Mouse (Mus musculus) CD4-positive, CD25-positive, alpha-beta regulatory T cell, adult 4 months (primary cell): Measurements from ENCODE around the gene Zfp462. TPM values are rescaled to one million over a fixed set of nuclear protein-coding genes. Genes with fewer than 3 reads are reported as not detected.
"Not testable (repeated sequence)": the region's sequence is repeated elsewhere in the genome, so short reads cannot be mapped to it uniquely, and the experiment has no call there.

Source experiments
- ATAC-seq: one replicate; pipeline ENCODE4 v1.8.0; 2017
- polyA plus RNA-seq, 2 experiments: library from polyadenylated mRNA; unstranded; fragments of 100-300 nt; shearing (Covaris generic); gene quantifications; one replicate each; pipeline ENCODE4 v1.2.1; 2017

The Zfp462 gene
- polyA plus RNA-seq, 2 experiments from 2014 or later, result not detected

- no peak for ATAC-seq
These were observed 6.0 kb downstream of the Zfp462 start for GRCm38 (mm10) chr4:54950866-54951265.

- ATAC-seq, result no peak
These were observed 9.0 kb downstream of the Zfp462 start for GRCm38 (mm10) chr4:54953657-54954395.

GRCm38 (mm10) chr4:54954455-54954854 lies 9.6 kb downstream of the Zfp462 start:
- no peak for ATAC-seq

GRCm38 (mm10) chr4:54960776-54961175 lies 15.9 kb downstream of the Zfp462 start:
- no peak for ATAC-seq

GRCm38 (mm10) chr4:54962141-54962540 lies 17.3 kb downstream of the Zfp462 start:
- ATAC-seq, result no peak

GRCm38 (mm10) chr4:54963551-54963950 lies 18.7 kb downstream of the Zfp462 start:
- no peak for ATAC-seq

- ATAC-seq, result no peak
These were observed 20.4 kb downstream of the Zfp462 start for GRCm38 (mm10) chr4:54965169-54965695.

- ATAC-seq, result no peak
These were observed 21.4 kb downstream of the Zfp462 start for GRCm38 (mm10) chr4:54966161-54966806.

- no peak for ATAC-seq
These were observed 22.3 kb downstream of the Zfp462 start for GRCm38 (mm10) chr4:54967166-54967565.

GRCm38 (mm10) chr4:54967721-54968120 lies 22.9 kb downstream of the Zfp462 start:
- ATAC-seq, result no peak

GRCm38 (mm10) chr4:54969671-54970295 lies 24.9 kb downstream of the Zfp462 start:
- no peak for ATAC-seq

- no peak for ATAC-seq
These were observed 26.5 kb downstream of the Zfp462 start for GRCm38 (mm10) chr4:54971386-54971785.

- ATAC-seq, result no peak
These were observed 27.2 kb downstream of the Zfp462 start for GRCm38 (mm10) chr4:54972096-54972495.

- ATAC-seq, result no peak
These were observed 28.1 kb downstream of the Zfp462 start for GRCm38 (mm10) chr4:54972827-54973560.

GRCm38 (mm10) chr4:54979771-54980472 lies 35.1 kb downstream of the Zfp462 start:
- no peak for ATAC-seq

- ATAC-seq, result no peak
These were observed 39.7 kb downstream of the Zfp462 start for GRCm38 (mm10) chr4:54984502-54984901.

GRCm38 (mm10) chr4:54986671-54987070 lies 41.8 kb downstream of the Zfp462 start:
- ATAC-seq, result no peak

GRCm38 (mm10) chr4:54987256-54987655 lies 42.4 kb downstream of the Zfp462 start:
- ATAC-seq, result no peak

- ATAC-seq, result no peak
These were observed 43.1 kb downstream of the Zfp462 start for GRCm38 (mm10) chr4:54987926-54988325.

GRCm38 (mm10) chr4:54991973-54992372 lies 47.1 kb downstream of the Zfp462 start:
- no peak for ATAC-seq

- not testable (repeated sequence) for ATAC-seq
These were observed 48.2 kb downstream of the Zfp462 start for GRCm38 (mm10) chr4:54993001-54993400.

GRCm38 (mm10) chr4:54995258-54995657 lies 50.4 kb downstream of the Zfp462 start:
- no peak for ATAC-seq
